Mouse (Mus musculus): ENCODE data around the gene Gm12355.

DNA sequence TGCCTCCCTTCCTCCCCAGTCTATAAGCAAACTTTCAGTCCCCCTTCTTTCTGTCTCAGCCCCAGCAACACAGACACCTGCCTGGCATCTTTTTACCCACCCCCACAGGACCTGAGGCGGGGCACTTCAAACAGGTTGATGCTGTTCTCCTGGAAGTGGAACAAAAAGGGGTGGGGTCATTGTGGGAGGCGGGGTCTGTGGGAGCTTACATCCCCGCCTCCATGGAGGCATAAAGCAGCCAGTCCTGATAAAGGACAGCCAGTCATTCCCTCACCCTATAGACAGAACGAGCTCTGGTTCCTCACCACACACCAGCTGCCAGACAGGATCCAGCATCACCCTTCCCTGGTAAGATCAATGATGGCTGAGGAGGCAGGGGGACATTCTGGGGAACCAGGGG, 38.6 kb upstream of the Gm12355 start, which contains the start of gene Gsdma:
- no peak for TF ChIP-seq POLR2A (IDR thresholded peaks at IDR 0.05; ENCODE audit: borderline replicate concordance, extremely low read depth, insufficient read depth, insufficient read length, poor library complexity, severe bottlenecking)
- no peak for TF ChIP-seq CTCF (IDR thresholded peaks at IDR 0.05; ENCODE audit: borderline replicate concordance, extremely low read depth, insufficient read depth, insufficient read length)

Data from brain, embryonic 14.5 days (tissue).